Mouse (Mus musculus): ENCODE results near the gene Aldh3b1.
"Not testable (repeated sequence)": the region's sequence is repeated elsewhere in the genome, so short reads cannot be mapped to it uniquely, and the experiment has no call there.

Gene Aldh3b1

DNA sequence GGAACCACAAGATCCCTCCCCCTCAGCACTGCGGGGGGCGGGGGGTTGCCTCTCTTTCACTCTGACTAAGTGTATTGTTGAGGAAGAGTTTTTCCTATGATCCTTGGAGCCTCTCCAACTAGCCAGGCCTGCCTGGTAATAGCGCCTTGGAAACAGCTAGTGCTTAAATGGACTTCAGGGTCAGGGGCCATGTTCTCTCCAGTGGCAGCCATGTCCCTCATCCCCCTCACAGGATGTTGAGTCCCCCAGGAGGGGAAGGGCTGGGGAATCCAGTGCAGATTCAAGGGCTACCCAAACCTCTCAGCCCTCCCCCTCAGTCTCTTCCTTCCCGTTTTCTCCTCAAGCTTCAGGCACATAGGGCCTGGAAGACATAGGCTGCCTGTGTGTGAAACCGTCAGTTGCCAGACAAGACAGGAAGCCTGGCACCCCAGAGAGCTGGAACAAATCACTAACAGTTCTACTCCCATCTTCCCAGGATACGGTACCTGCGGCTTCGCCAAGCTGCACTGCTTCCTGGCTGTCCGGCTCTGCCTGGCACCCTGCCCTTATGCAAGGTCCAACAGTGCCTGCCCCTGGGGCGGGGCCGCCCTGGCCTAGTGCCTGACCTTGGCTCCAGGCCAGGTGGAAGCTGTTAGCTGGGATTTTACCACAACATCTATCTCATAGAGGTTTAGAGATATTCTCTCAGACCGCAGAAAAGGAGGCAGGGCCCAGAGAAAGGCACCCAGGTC lies at the start of gene Aldh3b1:
Gene Aldh3b1, minus strand, starts transcription at position 598 of the 731 bp plus-strand sequence.
- peak in 1 of 2 experiments; percentile 52 for DNase-seq (ENCODE audit: low spot score in 2 of 2)

GRCm38 (mm10) chr19:3975866-3976265 lies 46.3 kb upstream of the Aldh3b1 start:
- no peak for DNase-seq (ENCODE audit: low spot score in 2 of 2)

DNA sequence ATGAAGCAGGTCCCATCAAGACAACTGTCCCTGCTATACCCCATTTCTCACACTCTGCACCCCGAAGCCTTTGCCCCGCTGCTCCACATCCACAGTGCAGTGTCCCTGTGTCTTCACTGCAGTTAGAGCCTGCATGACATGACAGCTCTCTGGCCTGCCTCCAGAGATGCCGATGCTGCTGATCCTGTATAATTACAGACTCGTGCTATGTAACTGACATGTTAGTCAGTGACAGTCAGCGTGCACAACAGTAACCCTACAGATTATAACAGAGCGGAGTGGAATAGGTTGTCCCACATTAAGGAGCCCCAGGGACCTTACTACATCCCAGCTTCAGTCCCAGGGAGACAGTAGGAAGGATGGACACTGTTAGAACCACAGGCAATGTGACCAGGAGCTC lies 45.0 kb upstream of the Aldh3b1 start:
- not testable (repeated sequence) for DNase-seq (ENCODE audit: low spot score in 2 of 2)

DNA sequence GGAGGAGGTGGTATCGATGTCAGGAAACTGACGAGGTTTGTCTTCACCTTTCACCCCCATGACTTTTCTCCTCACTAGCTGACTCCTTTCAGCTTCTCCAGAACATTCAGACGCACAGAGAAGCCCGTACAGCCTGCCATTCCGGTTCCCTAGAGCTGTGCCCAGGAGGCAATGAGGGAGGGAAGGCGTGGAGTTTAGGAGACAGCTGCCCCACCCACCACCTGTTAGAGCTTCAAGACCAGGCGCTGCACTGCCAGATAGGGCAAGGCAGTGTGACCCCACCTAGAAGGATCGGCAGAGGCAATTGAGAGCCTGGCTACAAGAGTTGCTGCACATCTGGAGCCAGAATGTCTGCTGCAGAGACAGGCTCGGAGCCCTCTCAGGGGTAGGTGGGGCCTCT lies 42.6 kb upstream of the Aldh3b1 start, which contains the start of gene Aldh3b2:
Gene Aldh3b2, plus strand, starts transcription at position 100 of the 400 bp plus-strand sequence.
- DNase-seq (ENCODE audit: low spot score in 2 of 2): no peak

DNA sequence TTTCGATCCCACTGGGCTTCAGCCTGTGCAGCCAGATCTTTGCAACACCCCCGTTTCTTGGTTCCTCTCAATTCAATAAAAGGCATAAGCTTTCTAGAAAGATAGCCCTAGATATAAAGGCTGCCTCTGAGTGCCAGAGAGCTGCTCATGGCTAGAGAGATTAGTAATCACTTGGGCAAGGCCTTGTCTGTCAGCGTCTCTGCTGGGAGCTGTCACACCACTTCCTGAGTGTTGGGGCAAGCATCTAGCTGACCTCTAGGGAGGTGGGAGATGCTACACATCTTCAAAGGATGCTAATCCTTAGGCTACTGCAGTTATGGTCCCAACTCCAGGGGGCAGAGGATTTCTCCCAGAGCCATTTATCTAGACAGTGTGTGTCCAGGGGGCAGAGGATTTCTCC lies 37.6 kb upstream of the Aldh3b1 start:
- DNase-seq (ENCODE audit: low spot score in 2 of 2): no peak

DNA sequence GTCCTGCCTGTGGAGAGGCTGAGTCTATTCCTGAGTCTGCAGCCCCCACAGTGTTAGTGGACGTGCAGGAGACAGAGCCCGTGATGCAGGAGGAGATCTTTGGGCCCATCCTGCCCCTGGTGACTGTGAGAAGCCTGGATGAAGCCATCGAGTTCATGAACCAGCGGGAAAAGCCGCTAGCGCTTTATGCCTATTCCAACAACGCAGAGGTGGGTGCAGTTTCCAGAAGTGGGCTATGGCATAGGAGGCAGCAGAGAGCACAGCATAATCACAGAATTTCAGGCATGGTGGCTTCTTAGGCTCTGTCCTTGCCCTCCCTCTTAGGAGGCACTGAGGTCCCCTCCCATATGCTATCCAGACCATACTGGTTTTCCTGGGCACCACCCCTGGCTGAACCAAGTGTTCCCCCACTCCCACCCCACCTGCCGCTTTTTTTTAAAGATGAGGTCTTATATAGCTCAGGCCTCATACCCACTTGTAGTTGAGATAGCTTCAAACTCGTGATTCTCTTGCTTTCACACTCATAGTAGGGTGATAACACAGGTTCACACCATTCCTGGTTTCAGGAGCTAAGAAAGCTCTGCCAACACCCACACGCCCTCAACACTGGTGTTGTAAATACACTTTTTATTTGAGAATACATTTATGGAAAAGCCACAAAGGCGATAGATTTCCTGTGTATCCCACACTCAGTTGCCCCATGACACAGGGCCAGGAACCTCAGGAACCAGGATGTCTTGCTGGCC lies 36.9 kb upstream of the Aldh3b1 start:
- DNase-seq (ENCODE audit: low spot score in 2 of 2): no peak

- no peak for DNase-seq (ENCODE audit: low spot score in 2 of 2)
Measured at GRCm38 (mm10) chr19:3964030-3964429, 34.4 kb upstream of the Aldh3b1 start.

DNA sequence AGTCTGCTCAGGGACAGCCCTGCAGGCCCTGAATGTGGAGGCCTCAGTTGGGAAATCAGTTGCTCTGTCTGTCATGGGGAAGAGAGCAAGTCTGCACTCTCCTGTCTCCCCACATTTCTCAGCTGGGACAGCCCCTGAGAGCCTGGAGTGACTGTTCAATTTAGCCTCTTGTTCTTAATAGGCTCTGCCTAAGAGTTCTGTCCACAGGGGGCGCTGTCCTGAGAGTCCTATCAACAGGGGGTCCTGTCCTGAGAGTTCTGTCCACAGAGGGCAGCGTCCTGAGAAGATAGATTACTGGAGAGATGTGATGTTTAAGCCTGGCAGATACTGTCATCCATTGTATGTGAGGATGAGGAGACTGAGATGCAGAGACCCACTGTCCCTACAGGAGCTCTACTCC lies 32.9 kb upstream of the Aldh3b1 start:
- no peak for DNase-seq (ENCODE audit: low spot score in 2 of 2)

DNA sequence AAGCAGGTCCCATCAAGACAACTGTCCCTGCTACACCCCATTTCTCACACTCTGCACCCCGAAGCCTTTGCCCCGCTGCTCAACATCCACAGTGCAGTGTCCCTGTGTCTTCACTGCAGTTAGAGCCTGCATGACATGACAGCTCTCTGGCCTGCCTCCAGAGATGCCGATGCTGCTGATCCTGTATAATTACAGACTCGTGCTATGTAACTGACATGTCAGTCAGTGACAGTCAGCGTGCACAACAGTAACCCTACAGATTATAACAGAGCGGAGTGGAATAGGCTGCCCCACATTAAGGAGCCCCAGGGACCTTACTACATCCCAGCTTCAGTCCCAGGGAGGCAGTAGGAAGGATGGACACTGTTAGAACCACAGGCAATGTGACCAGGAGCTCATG lies 32.2 kb upstream of the Aldh3b1 start:
- not testable (repeated sequence) for DNase-seq (ENCODE audit: low spot score in 2 of 2)

- no peak for DNase-seq (ENCODE audit: low spot score in 2 of 2)
Measured at GRCm38 (mm10) chr19:3960211-3960610, 30.6 kb upstream of the Aldh3b1 start.

- no peak for DNase-seq (ENCODE audit: low spot score in 2 of 2)
Measured at GRCm38 (mm10) chr19:3959030-3959429, 29.4 kb upstream of the Aldh3b1 start.

GRCm38 (mm10) chr19:3958470-3958869 lies 28.9 kb upstream of the Aldh3b1 start, which contains the start of gene Aldh3b3:
TSS of gene Aldh3b3 (plus strand) at chr19:3958645.
- DNase-seq (ENCODE audit: low spot score in 2 of 2): no peak

- not testable (repeated sequence) for DNase-seq (ENCODE audit: low spot score in 2 of 2)
Measured at GRCm38 (mm10) chr19:3957296-3958036, 27.9 kb upstream of the Aldh3b1 start.

DNA sequence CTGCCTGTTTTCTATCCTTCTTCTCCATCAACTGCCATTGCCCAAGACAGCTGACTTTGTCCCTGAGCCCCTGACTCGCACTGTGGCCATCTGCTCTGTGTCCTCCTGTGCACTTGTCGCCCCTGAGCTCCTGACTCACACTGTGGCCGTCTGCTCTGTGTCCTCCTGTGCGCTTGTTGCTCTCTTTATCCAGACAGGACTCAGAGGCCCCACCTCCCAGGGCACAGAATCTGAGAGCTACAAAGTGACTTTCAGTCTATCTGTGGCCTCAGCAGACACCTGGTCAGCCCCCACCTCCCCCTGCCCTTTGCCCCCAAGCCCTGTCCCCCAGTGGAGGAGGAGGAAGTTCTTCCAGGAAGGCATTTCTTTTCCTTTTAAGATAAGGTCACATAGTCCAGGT lies 26.2 kb upstream of the Aldh3b1 start:
- no peak for DNase-seq (ENCODE audit: low spot score in 2 of 2)

- no peak for DNase-seq (ENCODE audit: low spot score in 2 of 2)
Measured at GRCm38 (mm10) chr19:3955033-3955432, 25.4 kb upstream of the Aldh3b1 start.

DNA sequence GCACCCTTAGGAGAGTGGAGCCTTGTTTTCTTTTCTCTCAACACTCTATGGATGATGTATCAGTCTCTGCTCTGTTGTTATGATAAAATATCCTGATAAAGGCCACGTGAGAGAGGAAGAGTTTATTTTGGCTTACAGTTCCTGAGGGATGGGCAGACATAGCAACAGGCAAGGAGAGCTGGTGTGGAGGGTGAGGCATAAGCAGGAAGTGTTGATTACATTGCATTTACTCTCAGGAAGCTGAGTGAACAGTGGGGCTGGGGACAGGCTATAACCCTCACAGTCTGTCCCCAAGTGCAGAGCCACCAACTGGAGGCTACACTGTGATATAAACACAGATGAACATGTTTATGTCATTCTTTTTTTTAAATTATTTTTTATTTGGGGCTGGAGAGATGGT lies 22.5 kb upstream of the Aldh3b1 start:
- no peak for DNase-seq (ENCODE audit: low spot score in 2 of 2)

DNA sequence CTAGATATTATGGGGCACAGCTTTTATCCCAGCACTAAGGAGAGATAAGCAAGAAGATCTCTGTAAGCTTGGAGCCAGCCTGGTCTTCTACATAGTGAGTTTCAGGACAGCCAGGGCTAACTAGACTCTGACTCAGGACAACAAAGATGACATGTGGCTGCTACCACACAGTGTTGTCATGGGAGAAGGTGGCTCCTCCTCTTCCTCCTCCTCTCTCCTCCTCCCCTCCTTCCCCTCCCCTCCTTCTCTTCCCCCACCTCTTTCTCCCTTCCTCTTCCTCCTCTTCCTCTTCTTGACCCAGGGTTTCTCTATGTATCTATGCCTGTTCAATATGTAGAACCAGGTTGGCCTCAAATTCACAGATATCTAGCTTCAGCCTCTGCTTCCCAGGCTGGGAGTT lies 21.9 kb upstream of the Aldh3b1 start:
- DNase-seq (ENCODE audit: low spot score in 2 of 2): no peak

DNA sequence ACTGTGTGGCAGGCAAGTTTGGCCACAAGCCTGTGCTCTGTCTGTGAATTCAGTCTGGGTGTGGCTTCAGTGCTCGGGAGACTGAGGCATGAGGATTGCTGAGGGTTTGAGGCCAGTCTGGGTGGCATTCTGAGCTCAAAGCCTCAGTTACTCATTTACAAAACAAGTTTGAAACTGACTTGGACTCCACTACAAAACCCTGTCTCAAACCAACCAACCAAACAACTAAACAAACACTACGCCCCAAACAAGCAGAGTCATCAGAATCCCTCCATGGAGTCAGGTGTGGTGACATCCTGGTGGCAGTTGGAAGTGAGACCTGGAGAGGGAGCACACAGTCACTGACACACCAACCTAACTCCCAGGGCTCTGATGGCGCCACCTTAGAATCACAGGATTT lies 20.7 kb upstream of the Aldh3b1 start:
- DNase-seq (ENCODE audit: low spot score in 2 of 2): no peak

- DNase-seq (ENCODE audit: low spot score in 2 of 2): no peak
Measured at GRCm38 (mm10) chr19:3948546-3948945, 18.9 kb upstream of the Aldh3b1 start.

GRCm38 (mm10) chr19:3947813-3948212 lies 18.2 kb upstream of the Aldh3b1 start:
- DNase-seq (ENCODE audit: low spot score in 2 of 2): no peak

GRCm38 (mm10) chr19:3946715-3947114 lies 17.1 kb upstream of the Aldh3b1 start:
- DNase-seq (ENCODE audit: low spot score in 2 of 2): peak; percentile 29 to 36

DNA sequence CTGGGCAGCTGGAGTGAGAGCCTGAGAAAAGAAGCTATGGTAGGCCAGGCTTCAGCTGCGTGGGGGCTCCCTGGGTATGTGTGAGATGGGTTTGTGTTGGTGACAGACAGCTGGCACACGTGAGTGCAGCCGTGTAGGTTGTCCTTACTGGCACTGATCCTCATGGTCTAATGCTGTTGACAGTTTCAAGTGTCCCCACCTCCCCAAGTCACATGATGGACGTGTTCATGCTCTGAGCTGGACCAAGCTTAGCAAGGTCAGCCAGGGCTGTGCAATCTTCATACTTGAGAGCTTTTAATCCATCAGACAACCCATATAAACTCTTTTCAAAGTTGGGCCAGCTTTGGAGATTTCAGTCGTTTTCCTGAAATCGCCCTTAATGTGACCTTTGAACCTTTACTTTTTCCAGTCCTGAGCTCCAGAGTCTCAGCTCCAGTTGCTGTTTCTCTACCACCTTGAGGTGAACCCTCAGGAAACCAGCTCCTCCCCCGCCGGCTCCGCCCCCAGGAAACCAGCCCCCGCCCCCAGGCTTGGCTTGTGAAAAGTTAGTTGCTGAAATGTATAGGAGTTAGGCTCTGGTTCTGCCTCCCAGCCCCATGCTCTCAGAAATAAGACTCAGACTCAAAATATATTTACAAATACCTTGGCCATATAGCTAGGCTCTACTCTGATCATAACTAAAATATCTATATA lies 16.4 kb upstream of the Aldh3b1 start:
- no peak for DNase-seq (ENCODE audit: low spot score in 2 of 2)
